Mouse (Mus musculus) spleen, adult 2 months (tissue): ENCODE data around the gene Gse1. TPM values are rescaled to one million over a fixed set of nuclear protein-coding genes. Genes with fewer than 3 reads are reported as not detected.
A peak's percentile ranks its signal among the peaks of the same experiment; 100 is the strongest.

ENCODE experiments used
- DNase-seq, 2 experiments: peaks; one replicate each; pipeline versions ENCODE4 v3.0.0 to v3.0.0-alpha.2; 2012 to 2021; ENCODE audit warnings: low spot score in 2 of 2, low read depth in 1 of 2
- H3K27ac ChIP-seq: fragments of 200-500 bp; 2 replicates; pipeline ENCODE4 v1.5.1; 2012; ENCODE audit warnings: low read length, inconsistent platforms; ENCODE audit not compliant: insufficient read depth
- H3K27me3 ChIP-seq: fragments of 200-500 bp; 2 replicates; pipeline ENCODE4 v1.6.1; 2012; ENCODE audit warnings: mild to moderate bottlenecking, moderate library complexity, low read length, inconsistent platforms; ENCODE audit not compliant: control insufficient read depth, insufficient read depth
- H3K36me3 ChIP-seq: fragments of 200-500 bp; 2 replicates; pipeline ENCODE4 v1.6.1; 2012; ENCODE audit warnings: mild to moderate bottlenecking, low read length, inconsistent platforms; ENCODE audit not compliant: control insufficient read depth, insufficient read depth
- H3K4me1 ChIP-seq: fragments of 200-500 bp; 2 replicates; pipeline ENCODE4 v1.6.1; 2011; ENCODE audit warnings: inconsistent platforms; ENCODE audit not compliant: control insufficient read depth, insufficient read depth, insufficient read length
- H3K4me3 ChIP-seq: fragments of 200-500 bp; 2 replicates; pipeline ENCODE4 v1.5.1; 2011; ENCODE audit warnings: mild to moderate bottlenecking, inconsistent platforms; ENCODE audit not compliant: insufficient read depth, insufficient read length; ENCODE audit errors: extremely low read depth
- CTCF ChIP-seq: fragments of 200-500 bp; IDR thresholded peaks from 2 replicates; pipeline ENCODE4 v1.5.1; 2011; ENCODE audit warnings: mild to moderate bottlenecking, inconsistent platforms; ENCODE audit not compliant: insufficient read depth, insufficient read length, insufficient replicate concordance; ENCODE audit errors: extremely low read depth
- POLR2A ChIP-seq: fragments of 200-500 bp; IDR thresholded peaks from 2 replicates; pipeline ENCODE4 v1.6.1; 2011; ENCODE audit warnings: low read depth, low read length, inconsistent platforms
- WGBS: fragments of 180-500 bp; shearing (Covaris S2); methylation state at CpG from one replicate; pipeline ENCODE4 v1.1.7; 2018; 5-methylcytosine and 5-hydroxymethylcytosine counted together
- polyA plus RNA-seq: library from polyadenylated mRNA; depleted of rRNA; stranded (reverse); fragments of >200 nt; gene quantifications from 2 replicates; pipeline ENCODE4 v1.2.3, GENCODE M21; 2012

Gene Gse1
- polyA plus RNA-seq, 1 experiment, result 39.2 TPM

DNA sequence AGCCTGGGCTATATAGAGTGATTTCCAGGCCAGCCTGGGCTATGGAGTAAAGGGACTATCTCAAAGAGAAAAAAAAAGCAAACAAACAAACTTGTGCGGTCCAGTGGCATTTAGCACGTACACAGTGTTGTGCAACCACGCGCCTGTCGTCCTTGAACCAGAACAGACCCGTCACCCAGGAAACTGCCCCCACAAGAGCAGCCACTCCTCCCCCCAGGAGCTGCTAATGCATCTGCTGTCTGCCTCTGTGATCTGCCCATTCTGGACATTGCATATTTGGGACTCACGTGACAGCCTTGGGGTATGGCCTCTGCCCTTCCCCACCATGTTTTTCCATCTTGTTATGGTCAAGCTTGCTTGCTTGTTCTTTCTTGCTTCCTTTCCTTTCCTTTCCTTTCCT, 301.0 kb downstream of the Gse1 start:
- Histone ChIP-seq H3K27me3 (no peaks in the 10 kb centered on the region), H3K27ac (no peak overlapping the region), H3K36me3 (no peaks in the 10 kb centered on the region), H3K4me1 (peaks cover 32% of the 10 kb centered on the region; the same call in 1 of the 2 replicates), H3K4me3 (no peak overlapping the region)
- DNase-seq, result no peak
- 44% methylated on average over 7 of the region's 7 CpGs for WGBS
- no peak for TF ChIP-seq POLR2A
- no peak for TF ChIP-seq CTCF

DNA sequence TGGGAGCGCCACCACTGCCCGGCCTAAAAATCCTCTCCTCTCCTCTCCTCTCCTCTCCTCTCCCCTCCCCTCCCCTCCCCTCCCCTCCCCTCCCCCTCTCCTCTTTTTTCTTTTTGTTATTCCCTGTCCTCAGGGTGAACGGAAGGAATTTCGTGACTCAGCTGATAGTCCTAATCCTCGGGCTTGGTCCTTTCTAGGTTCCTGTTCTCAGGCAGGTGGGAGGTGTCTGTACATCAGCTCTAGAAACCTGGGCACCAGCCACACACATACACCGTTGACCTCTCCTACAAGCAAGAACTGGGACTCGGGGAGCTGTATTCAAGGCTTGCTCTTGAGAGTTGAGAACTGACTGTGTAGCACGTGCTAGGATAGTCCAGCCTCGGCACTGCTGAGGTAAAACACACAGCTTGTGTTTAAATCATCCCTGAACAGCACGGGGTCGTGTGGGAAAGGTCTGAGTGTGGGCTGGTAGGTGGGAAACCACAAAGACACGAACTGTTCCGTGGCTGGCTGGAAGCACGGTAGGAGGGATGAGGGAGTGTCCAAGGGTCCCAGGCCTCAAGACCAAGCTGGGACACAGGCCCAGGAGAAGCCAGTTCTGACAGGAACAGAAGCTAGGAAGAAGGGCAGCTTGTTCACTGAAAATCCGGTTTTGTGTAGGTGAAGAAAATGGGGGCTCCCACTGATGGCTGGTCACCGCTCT, 302.8 kb downstream of the Gse1 start:
- 67% methylated on average over 16 of the region's 16 CpGs for WGBS
- no peaks in the 10 kb centered on the region for H3K36me3 ChIP-seq
- no peak overlapping the region for H3K27ac ChIP-seq
- peaks cover 45% of the 10 kb centered on the region for H3K4me1 ChIP-seq
- TF ChIP-seq CTCF, result no peak
- no peak for TF ChIP-seq POLR2A
- peaks cover 5% of the 10 kb centered on the region for H3K27me3 ChIP-seq
- DNase-seq, result no peak
- no peak overlapping the region for H3K4me3 ChIP-seq

DNA sequence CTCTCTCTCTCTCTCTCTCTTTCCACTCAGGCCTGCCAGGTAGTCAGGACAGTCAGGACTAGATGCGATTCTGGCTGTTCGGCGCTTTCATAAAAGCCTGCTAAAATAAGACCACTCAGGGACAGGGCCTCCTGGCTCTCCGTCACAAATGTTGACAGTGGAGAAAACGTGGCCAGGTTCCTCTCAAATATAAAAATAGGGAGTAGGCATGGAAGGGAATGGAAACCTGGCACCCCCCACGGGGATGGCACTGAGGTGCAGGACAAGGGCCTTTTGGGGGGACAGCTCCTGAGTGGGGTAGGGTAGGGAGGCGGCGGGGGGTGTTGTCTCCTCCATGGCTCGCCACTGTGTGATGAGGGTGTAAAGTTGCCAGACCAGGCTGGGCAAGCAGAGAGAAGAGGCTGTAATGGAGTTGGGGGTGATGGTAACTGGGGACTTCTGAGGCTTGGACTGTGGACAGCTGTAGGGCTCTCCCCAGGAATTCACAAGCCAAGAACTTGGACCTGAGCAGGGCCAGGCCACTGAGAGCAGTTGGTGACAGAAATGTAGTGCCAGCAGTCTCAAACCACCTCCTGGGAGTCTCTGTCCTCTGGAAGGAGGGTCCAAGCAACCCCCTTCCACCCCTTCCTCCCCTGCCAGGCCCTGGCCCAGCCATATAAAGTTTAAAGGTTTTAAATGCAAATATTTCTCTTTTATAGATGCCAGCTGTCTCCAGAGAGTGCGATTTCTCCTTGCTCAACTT, 303.7 kb downstream of the Gse1 start:
- Histone ChIP-seq H3K4me1 (peaks cover 44% of the 10 kb centered on the region), H3K27ac (no peak overlapping the region)

DNA sequence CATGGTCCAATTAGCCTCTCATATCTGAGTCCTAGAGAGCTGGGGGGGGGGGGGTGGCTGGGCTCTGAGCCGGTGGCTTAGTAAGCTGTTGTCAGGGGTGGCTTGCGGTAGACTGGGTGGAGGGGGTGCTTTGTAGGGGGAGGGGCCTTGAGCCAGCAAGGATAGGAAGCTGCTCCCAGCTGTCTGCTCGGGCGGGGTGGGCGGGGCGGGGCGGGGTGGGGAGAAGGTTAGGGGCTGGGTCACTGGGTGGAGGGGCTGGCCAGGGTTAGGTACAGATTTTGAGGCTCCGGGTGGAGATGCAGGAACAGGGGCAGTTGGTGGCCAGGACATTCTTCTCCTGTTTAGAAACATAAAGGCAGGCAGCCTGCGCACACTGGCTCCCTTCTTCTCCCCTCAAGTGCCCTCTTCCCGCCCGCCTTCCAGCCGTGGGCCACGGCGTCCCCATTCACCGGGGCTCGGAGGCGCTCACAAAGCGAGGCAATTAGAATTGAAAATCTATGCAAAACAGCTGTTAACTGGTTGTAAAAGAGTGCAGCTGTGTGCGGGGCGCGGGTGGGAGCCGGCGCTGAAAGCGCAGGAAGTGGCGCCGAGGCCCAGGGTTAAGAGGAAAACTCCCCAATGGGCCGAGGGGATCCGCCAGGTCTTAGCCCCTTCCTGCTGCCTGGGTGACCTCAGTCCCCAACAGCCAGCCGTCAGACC, 304.4 kb downstream of the Gse1 start:
- no peak for TF ChIP-seq CTCF
- TF ChIP-seq POLR2A, result no peak
- H3K36me3 ChIP-seq, result no peaks in the 10 kb centered on the region
- peaks cover 47% of the 10 kb centered on the region for H3K4me1 ChIP-seq
- H3K4me3 ChIP-seq, result peak overlapping the region; percentile 25; the same call in 1 of the 2 replicates
- peak in 1 of 2 experiments; percentile 30 for DNase-seq
- 6% methylated on average over 29 of the region's 29 CpGs for WGBS
- H3K27ac ChIP-seq, result no peak overlapping the region
- peaks cover 10% of the 10 kb centered on the region for H3K27me3 ChIP-seq

More for the DNA sequence above, 303.7 kb downstream of the Gse1 start:
- H3K36me3 ChIP-seq, result no peaks in the 10 kb centered on the region
- 81% methylated on average over 10 of the region's 10 CpGs for WGBS
- peaks cover 10% of the 10 kb centered on the region for H3K27me3 ChIP-seq
- no peak for DNase-seq
- TF ChIP-seq POLR2A, result no peak
- no peak for TF ChIP-seq CTCF
- H3K4me3 ChIP-seq, result no peak overlapping the region

DNA sequence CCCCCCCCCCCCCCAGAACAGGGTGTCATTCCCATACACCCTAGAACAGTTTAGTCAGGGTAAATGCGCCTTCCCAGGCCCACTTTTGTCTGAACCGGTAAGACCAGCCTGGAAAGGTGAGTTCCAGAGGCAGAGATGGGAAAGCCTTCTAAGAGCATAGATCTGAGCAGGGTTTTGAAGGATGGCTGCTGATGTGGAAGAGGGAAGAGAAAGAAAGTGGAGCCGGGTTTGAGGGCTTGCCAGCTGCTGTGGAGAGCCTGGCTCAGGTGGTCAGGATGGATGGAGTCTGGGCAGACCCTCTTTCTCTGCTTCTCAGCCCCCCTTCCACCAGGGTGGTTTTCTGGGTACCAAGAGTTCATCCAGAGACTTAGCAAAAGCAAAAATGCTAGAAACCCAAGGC, 305.1 kb downstream of the Gse1 start:
- 73% methylated on average over 3 of the region's 3 CpGs for WGBS
- DNase-seq, result no peak
- no peaks in the 10 kb centered on the region for H3K36me3 ChIP-seq
- no peak for TF ChIP-seq POLR2A
- TF ChIP-seq CTCF, result no peak
- peaks cover 47% of the 10 kb centered on the region for H3K4me1 ChIP-seq
- no peak overlapping the region for H3K4me3 ChIP-seq
- H3K27ac ChIP-seq, result no peak overlapping the region
- peaks cover 10% of the 10 kb centered on the region for H3K27me3 ChIP-seq

DNA sequence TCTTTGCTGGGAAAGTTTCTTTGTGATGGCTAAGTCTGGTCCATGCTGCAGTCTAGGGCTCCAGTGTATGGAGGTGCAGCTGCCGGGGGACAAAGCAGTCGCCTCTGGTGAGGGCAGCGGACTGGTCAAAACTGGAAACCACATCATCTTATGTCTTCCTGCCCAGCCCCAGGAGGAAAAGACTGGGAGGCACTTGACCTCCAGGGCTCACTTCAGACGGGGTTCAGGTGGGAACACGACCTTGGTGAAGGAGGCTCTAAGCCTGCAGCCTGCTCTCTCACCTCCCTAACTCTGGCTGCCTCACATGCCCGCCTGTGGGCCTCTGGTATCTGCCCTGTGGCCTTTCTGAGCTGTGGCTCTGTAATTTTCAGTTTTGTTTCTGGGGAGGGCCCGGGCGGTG, 305.8 kb downstream of the Gse1 start:
- no peak for DNase-seq
- H3K4me1 ChIP-seq, result peaks cover 50% of the 10 kb centered on the region
- H3K36me3 ChIP-seq, result no peaks in the 10 kb centered on the region
- peaks cover 10% of the 10 kb centered on the region for H3K27me3 ChIP-seq
- TF ChIP-seq CTCF, result no peak
- no peak for TF ChIP-seq POLR2A
- H3K4me3 ChIP-seq, result no peak overlapping the region
- 50% methylated on average over 8 of the region's 8 CpGs for WGBS
- H3K27ac ChIP-seq, result no peak overlapping the region
